In the genomic region with DNA sequence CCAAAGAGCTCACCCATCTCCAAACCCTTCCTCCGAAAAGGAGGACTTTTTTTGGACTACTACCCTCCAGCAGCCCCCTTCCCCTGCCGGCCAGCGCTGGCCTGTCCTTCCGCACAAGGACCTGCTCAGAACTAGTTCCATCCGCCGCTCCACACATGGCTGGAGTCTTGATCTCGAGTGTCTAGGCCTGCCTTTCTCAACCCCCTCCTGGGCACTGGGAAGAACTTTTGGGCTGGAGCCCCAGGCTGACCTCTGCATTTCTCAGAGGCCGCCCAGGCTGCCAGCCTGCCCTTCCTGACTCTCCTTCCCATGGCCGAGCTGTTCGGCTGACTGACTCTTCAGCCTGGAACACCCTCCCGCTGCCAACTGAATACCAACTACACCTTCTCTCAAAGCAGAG, we compare ENCODE assay signal across 9 mouse cellular contexts. TPM values are rescaled to one million over a fixed set of nuclear protein-coding genes. Genes with fewer than 3 reads are reported as not detected.
DNase-seq lines count a peak whose midpoint lies in the region; ATAC-seq and TF ChIP-seq lines count a peak whose summit lies in the region.
"Had no signal": no experiment of that assay in that cellular context is flagged by ENCODE, and none has a peak within 500 bp of the region (broad histone marks: within the 10 kb centered on the region; RNA-seq: fewer than 3 reads in every experiment).

No protein-coding gene starts in this region.

- peaks cover 14% of the 10 kb centered on the region; the same call in 1 of the 2 replicates for H3K4me1 ChIP-seq in heart, embryonic 11.5 days (ENCODE audit: control insufficient read depth, insufficient read depth, low read length)
- H3K4me1 ChIP-seq in brown adipose tissue, adult 24 weeks (ENCODE audit: control insufficient read depth, insufficient read depth, insufficient read length, low read length) = peaks cover 4% of the 10 kb centered on the region; the same call in 1 of the 2 replicates
- no peaks in the 10 kb centered on the region for H3K4me1 ChIP-seq in hindbrain, postnatal 0 days (ENCODE audit: insufficient read depth, low read length)
- H3K4me1 ChIP-seq in midbrain, embryonic 10.5 days = peaks cover 24% of the 10 kb centered on the region

- no peaks in the 10 kb centered on the region for H3K36me3 ChIP-seq in heart, embryonic 11.5 days (ENCODE audit: control insufficient read depth, insufficient read depth, low read length)
- no peaks in the 10 kb centered on the region for H3K36me3 ChIP-seq in hindbrain, postnatal 0 days (ENCODE audit: insufficient read depth, low read length)
- H3K36me3 ChIP-seq in midbrain, embryonic 10.5 days = no peaks in the 10 kb centered on the region

- peaks cover 96% of the 10 kb centered on the region for H3K27me3 ChIP-seq in heart, embryonic 11.5 days (ENCODE audit: control insufficient read depth, insufficient read depth, low read length)
- peaks cover 69% of the 10 kb centered on the region for H3K27me3 ChIP-seq in hindbrain, postnatal 0 days (ENCODE audit: insufficient read depth, low read length)
- peaks cover 98% of the 10 kb centered on the region for H3K27me3 ChIP-seq in midbrain, embryonic 10.5 days (ENCODE audit: low read depth, poor library complexity, severe bottlenecking)

- no peak for DNase-seq in heart, postnatal 4 days
- DNase-seq in hindbrain, postnatal 0 days (ENCODE audit: low spot score) = no peak
- DNase-seq in midbrain, embryonic 10.5 days (ENCODE audit: low spot score) = no peak
- no peak for DNase-seq in yolk sac, embryonic 10.5 days (ENCODE audit: low spot score)
- DNase-seq in left cerebral cortex, postnatal 25 days (ENCODE audit: low spot score in 2 of 2) = no peak
- no peak for DNase-seq in embryo, embryonic 9.5 days (ENCODE audit: extremely low spot score)

- no peaks in the 10 kb centered on the region for H3K9me3 ChIP-seq in heart, embryonic 11.5 days (replicated peaks; ENCODE audit: control insufficient read depth, low read length)
- no peaks in the 10 kb centered on the region for H3K9me3 ChIP-seq in hindbrain, postnatal 0 days (ENCODE audit: low read length)
- H3K9me3 ChIP-seq in midbrain, embryonic 10.5 days (replicated peaks) = no peaks in the 10 kb centered on the region

- 16% methylated on average over 11 of the region's 11 CpGs for WGBS in heart, embryonic 11.5 days (ENCODE audit: insufficient replicate concordance)
- WGBS in hindbrain, postnatal 0 days = 16% methylated on average over 11 of the region's 11 CpGs
- 16% methylated on average over 11 of the region's 11 CpGs for WGBS in midbrain, embryonic 10.5 days

- no peak for TF ChIP-seq CTCF in hindbrain, postnatal 0 days (IDR thresholded peaks at IDR 0.05; ENCODE audit: low read depth)

- intact Hi-C loops in left cerebral cortex, postnatal 25 days (cut with DNase I) = no loop called here

- H3K27ac ChIP-seq in heart, embryonic 11.5 days (ENCODE audit: low read depth, low read length) = no peak overlapping the region
- H3K27ac ChIP-seq in brown adipose tissue, adult 24 weeks (replicated peaks; ENCODE audit: low read depth, low read length) = no peak overlapping the region
- H3K27ac ChIP-seq in hindbrain, postnatal 0 days = no peak overlapping the region
- no peak overlapping the region; the same call in 1 of the 2 replicates for H3K27ac ChIP-seq in midbrain, embryonic 10.5 days (replicated peaks)

- no peak overlapping the region for H3K9ac ChIP-seq in heart, embryonic 11.5 days (ENCODE audit: low read depth, low read length)
- H3K9ac ChIP-seq in hindbrain, postnatal 0 days (replicated peaks; ENCODE audit: low read length) = no peak overlapping the region

- peak overlapping the region; percentile 33 for H3K4me3 ChIP-seq in heart, embryonic 11.5 days (ENCODE audit: low read depth, low read length)
- H3K4me3 ChIP-seq in brown adipose tissue, adult 24 weeks (ENCODE audit: insufficient read depth, low read depth, low read length) = peak overlapping the region; percentile 40
- peak overlapping the region; percentile 31 for H3K4me3 ChIP-seq in hindbrain, postnatal 0 days (ENCODE audit: low read length)
- H3K4me3 ChIP-seq in midbrain, embryonic 10.5 days = peak overlapping the region; percentile 45

- no peak for ATAC-seq in heart, embryonic 11.5 days (replicated peaks; ENCODE audit: insufficient number of reproducible peaks, low FRiP score, low TSS enrichment)
- peak; percentile 16 for ATAC-seq in hindbrain, postnatal 0 days

- H3K4me2 ChIP-seq in heart, embryonic 11.5 days = peak overlapping the region; percentile 68
- peak overlapping the region; percentile 55 for H3K4me2 ChIP-seq in hindbrain, postnatal 0 days (ENCODE audit: low read depth, low read length)

RNA-seq across cellular contexts. Expression of a gene that starts 1.8 kb away (rescaled TPM):
- 0.68 TPM in 1 of 2 replicates, not detected in the other for polyA plus RNA-seq in heart, embryonic 11.5 days (2014; fragmentation: Nextera tagmentation; extraction: Ambion mirVana)
- not detected for total RNA-seq in heart, postnatal 4 days (2021)
- not detected in 2 replicates for polyA plus RNA-seq in brown adipose tissue, adult 24 weeks (2012; ENCODE audit: insufficient read depth, insufficient read length, missing spikeins)
- not detected in 2 replicates for total RNA-seq in hindbrain, postnatal 0 days (2014; rRNA removed)
- polyA plus RNA-seq in hindbrain, postnatal 0 days (2015; fragmentation: Nextera tagmentation; extraction: Ambion mirVana) = 1.1 and 2.1 TPM in 2 replicates
- polyA plus RNA-seq in midbrain, embryonic 10.5 days (2016; fragmentation: Nextera tagmentation; extraction: Ambion mirVana) = not detected in 2 replicates
- total RNA-seq in left cerebral cortex, postnatal 25 days (2021) = not detected
- polyA plus RNA-seq: Patski had no signal

RNA-seq across cellular contexts. Expression of a gene that starts 3.2 kb away (rescaled TPM):
- polyA plus RNA-seq in heart, embryonic 11.5 days (2014; fragmentation: Nextera tagmentation; extraction: Ambion mirVana) = not detected in 2 replicates
- not detected for total RNA-seq in heart, postnatal 4 days (2021)
- not detected in 2 replicates for polyA plus RNA-seq in brown adipose tissue, adult 24 weeks (2012; ENCODE audit: insufficient read depth, insufficient read length, missing spikeins)
- 0.36 TPM in 1 of 2 replicates, not detected in the other for total RNA-seq in hindbrain, postnatal 0 days (2014; rRNA removed)
- not detected in 2 replicates for polyA plus RNA-seq in hindbrain, postnatal 0 days (2015; fragmentation: Nextera tagmentation; extraction: Ambion mirVana)
- not detected in 2 replicates for polyA plus RNA-seq in midbrain, embryonic 10.5 days (2016; fragmentation: Nextera tagmentation; extraction: Ambion mirVana)
- total RNA-seq in left cerebral cortex, postnatal 25 days (2021) = under 1 TPM in 1 of 2 experiments, not detected in 1; 0.18 TPM
- polyA plus RNA-seq: Patski had no signal

RNA-seq across cellular contexts. Expression of a gene that starts 18.9 kb away (rescaled TPM):
- polyA plus RNA-seq in heart, embryonic 11.5 days (2014; fragmentation: Nextera tagmentation; extraction: Ambion mirVana) = 3.0 and 3.7 TPM in 2 replicates
- total RNA-seq in heart, postnatal 4 days (2021) = 10 to 100 TPM in 1 of 2 experiments, 1 to 10 TPM in 1; 9.1 to 12.4 TPM
- not detected in 2 replicates for polyA plus RNA-seq in brown adipose tissue, adult 24 weeks (2012; ENCODE audit: insufficient read depth, insufficient read length, missing spikeins)
- total RNA-seq in hindbrain, postnatal 0 days (2014; rRNA removed) = 9.8 and 13.5 TPM in 2 replicates
- polyA plus RNA-seq in hindbrain, postnatal 0 days (2015; fragmentation: Nextera tagmentation; extraction: Ambion mirVana) = 4.2 and 4.6 TPM in 2 replicates
- polyA plus RNA-seq in midbrain, embryonic 10.5 days (2016; fragmentation: Nextera tagmentation; extraction: Ambion mirVana) = 0.25 and 0.52 TPM in 2 replicates
- 1,000 to 10,000 TPM; 1,365 to 1,520 TPM for total RNA-seq in left cerebral cortex, postnatal 25 days (2021)

RNA-seq across cellular contexts. Expression of a gene that starts 22.1 kb away (rescaled TPM):
- 0.39 and 0.70 TPM in 2 replicates for polyA plus RNA-seq in heart, embryonic 11.5 days (2014; fragmentation: Nextera tagmentation; extraction: Ambion mirVana)
- under 1 TPM in 1 of 2 experiments, not detected in 1; 0.25 TPM for total RNA-seq in heart, postnatal 4 days (2021)
- polyA plus RNA-seq in brown adipose tissue, adult 24 weeks (2012; ENCODE audit: insufficient read depth, insufficient read length, missing spikeins) = not detected in 2 replicates
- 0.10 TPM in 1 of 2 replicates, not detected in the other for total RNA-seq in hindbrain, postnatal 0 days (2014; rRNA removed)
- 0.46 and 0.55 TPM in 2 replicates for polyA plus RNA-seq in hindbrain, postnatal 0 days (2015; fragmentation: Nextera tagmentation; extraction: Ambion mirVana)
- polyA plus RNA-seq in midbrain, embryonic 10.5 days (2016; fragmentation: Nextera tagmentation; extraction: Ambion mirVana) = 0.73 and 0.88 TPM in 2 replicates
- total RNA-seq in left cerebral cortex, postnatal 25 days (2021) = 1 to 10 TPM; 5.2 to 5.3 TPM

RNA-seq across cellular contexts. Expression of a gene that starts 28.2 kb away (rescaled TPM):
- polyA plus RNA-seq in heart, embryonic 11.5 days (2014; fragmentation: Nextera tagmentation; extraction: Ambion mirVana) = 28.7 and 28.9 TPM in 2 replicates
- total RNA-seq in heart, postnatal 4 days (2021) = 10 to 100 TPM; 44.8 to 53.8 TPM
- polyA plus RNA-seq in brown adipose tissue, adult 24 weeks (2012; ENCODE audit: insufficient read depth, insufficient read length, missing spikeins) = 28.0 and 30.9 TPM in 2 replicates
- total RNA-seq in hindbrain, postnatal 0 days (2014; rRNA removed) = 30.5 and 30.9 TPM in 2 replicates
- 19.0 and 20.6 TPM in 2 replicates for polyA plus RNA-seq in hindbrain, postnatal 0 days (2015; fragmentation: Nextera tagmentation; extraction: Ambion mirVana)
- polyA plus RNA-seq in midbrain, embryonic 10.5 days (2016; fragmentation: Nextera tagmentation; extraction: Ambion mirVana) = 45.7 and 51.2 TPM in 2 replicates
- total RNA-seq in left cerebral cortex, postnatal 25 days (2021) = 10 to 100 TPM; 13.6 to 14.1 TPM
